Mouse (Mus musculus) limb, embryonic 14.5 days (tissue): ENCODE results near the gene Gabra6. TPM values are rescaled to one million over a fixed set of nuclear protein-coding genes. Genes with fewer than 3 reads are reported as not detected.

Experiments
- ATAC-seq: fragments of 200-750 bp; cut with Nextera tagmentation; 2 replicates; pipeline ENCODE4 v1.8.0; 2017; ENCODE audit warnings: low read depth, moderate number of reproducible peaks, moderate TSS enrichment; ENCODE audit not compliant: low FRiP score
- DNase-seq: peaks from one replicate; pipeline ENCODE4 v3.0.0-alpha.2; 2015; ENCODE audit warnings: low spot score
- H3K27ac ChIP-seq: fragments of 300-500 bp; sonication (generic); replicated peaks from 2 replicates; pipeline ENCODE4 v1.5.1; 2014; ENCODE audit warnings: low read depth, mild to moderate bottlenecking, low read length, moderate library complexity, mixed read lengths
- H3K27me3 ChIP-seq: fragments of 300-500 bp; sonication (generic); 2 replicates; pipeline ENCODE4 v1.6.1; 2014; ENCODE audit warnings: low read length, mixed read lengths; ENCODE audit not compliant: control insufficient read depth, insufficient read depth
- H3K36me3 ChIP-seq: fragments of 300-500 bp; sonication (generic); 2 replicates; pipeline ENCODE4 v1.6.1; 2014; ENCODE audit warnings: mild to moderate bottlenecking, low read length, moderate library complexity, mixed read lengths; ENCODE audit not compliant: control insufficient read depth, insufficient read depth
- H3K4me1 ChIP-seq: fragments of 300-500 bp; sonication (generic); 2 replicates; pipeline ENCODE4 v1.6.1; 2014; ENCODE audit warnings: antibody characterized with exemption, low read length, mixed read lengths; ENCODE audit not compliant: control insufficient read depth, insufficient read depth
- H3K4me2 ChIP-seq: fragments of 300-500 bp; sonication (generic); replicated peaks from 2 replicates; pipeline ENCODE4 v1.6.1; 2014; ENCODE audit warnings: low read depth, mild to moderate bottlenecking, low read length, moderate library complexity; ENCODE audit not compliant: severe bottlenecking
- H3K4me3 ChIP-seq: fragments of 300-500 bp; sonication (generic); replicated peaks from 2 replicates; pipeline ENCODE4 v1.5.1; 2014; ENCODE audit warnings: low read length
- H3K9ac ChIP-seq: fragments of 300-500 bp; sonication (generic); 2 replicates; pipeline ENCODE4 v1.6.1; 2014; ENCODE audit warnings: mild to moderate bottlenecking, low read depth, low read length, moderate library complexity; ENCODE audit not compliant: severe bottlenecking
- H3K9me3 ChIP-seq: fragments of 300-500 bp; sonication (generic); 2 replicates; pipeline ENCODE4 v1.6.1; 2016; ENCODE audit warnings: low read length; ENCODE audit not compliant: control insufficient read depth
- POLR2A ChIP-seq: fragments of 200-500 bp; IDR thresholded peaks from 2 replicates; pipeline ENCODE4 v1.8.0; 2012; ENCODE audit warnings: inconsistent platforms, mild to moderate bottlenecking, moderate library complexity, borderline replicate concordance; ENCODE audit not compliant: insufficient read depth, insufficient read length; ENCODE audit errors: extremely low read depth
- WGBS: fragments of 180-500 bp; shearing (Covaris S2); extraction: QIAGEN DNeasy Blood & Tissue Kit; methylation state at CpG from one replicate; pipeline ENCODE4 v1.1.7; 2014; 5-methylcytosine and 5-hydroxymethylcytosine counted together
- polyA plus RNA-seq, 2 experiments: library from polyadenylated mRNA; depleted of rRNA in 1 of 2; stranded (reverse) in 1 of 2; unstranded in 1 of 2; fragments of >200 nt; fragmentation: Nextera tagmentation in 1 of 2; extraction: Ambion mirVana in 1 of 2; gene quantifications; 2 replicates each; pipeline versions ENCODE4 v1.2.1 to v1.2.3; 2012 to 2014

Gene Gabra6
- not detected in 2 replicates for polyA plus RNA-seq (2012; rRNA removed)
- not detected in 2 replicates for polyA plus RNA-seq (2014; fragmentation: Nextera tagmentation; extraction: Ambion mirVana)

DNA sequence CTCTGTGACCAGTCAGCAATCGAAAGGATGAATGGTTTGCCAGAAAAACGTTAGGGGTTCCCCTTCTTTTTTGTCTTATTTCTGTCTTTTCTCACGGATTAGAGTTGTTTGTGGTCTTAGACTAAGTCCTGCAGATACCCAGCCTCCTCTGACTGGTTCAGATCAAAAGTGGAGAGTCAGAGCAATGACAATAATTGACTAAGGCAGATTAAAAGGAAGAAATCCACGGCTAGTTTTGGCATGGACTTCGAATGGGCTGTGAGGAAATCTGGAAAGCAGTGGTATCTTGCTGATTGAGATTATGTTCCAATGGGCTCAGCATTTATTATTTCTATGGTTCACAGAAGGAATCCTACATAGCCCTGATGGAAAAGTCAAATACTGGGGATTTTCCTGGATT, at the start of gene Gabra6:
Gabra6 (minus strand) TSS at position 191 of the 400 bp plus-strand sequence.
- H3K4me2 ChIP-seq = no peak within 1 kb of the TSS
- DNase-seq (no peak), ATAC-seq (no peak)
- H3K4me1 ChIP-seq = no peaks in the 10 kb centered on the region
- no peak within 1 kb of the TSS for H3K9ac ChIP-seq
- H3K36me3 ChIP-seq = no peaks in the 10 kb centered on the region
- no peaks in the 10 kb centered on the region for H3K27me3 ChIP-seq
- H3K9me3 ChIP-seq = no peaks in the 10 kb centered on the region
- WGBS = 63% methylated on average over 5 of the region's 5 CpGs
- TF ChIP-seq POLR2A = no peak
- no peak within 1 kb of the TSS for H3K27ac ChIP-seq
- no peak within 1 kb of the TSS for H3K4me3 ChIP-seq

DNA sequence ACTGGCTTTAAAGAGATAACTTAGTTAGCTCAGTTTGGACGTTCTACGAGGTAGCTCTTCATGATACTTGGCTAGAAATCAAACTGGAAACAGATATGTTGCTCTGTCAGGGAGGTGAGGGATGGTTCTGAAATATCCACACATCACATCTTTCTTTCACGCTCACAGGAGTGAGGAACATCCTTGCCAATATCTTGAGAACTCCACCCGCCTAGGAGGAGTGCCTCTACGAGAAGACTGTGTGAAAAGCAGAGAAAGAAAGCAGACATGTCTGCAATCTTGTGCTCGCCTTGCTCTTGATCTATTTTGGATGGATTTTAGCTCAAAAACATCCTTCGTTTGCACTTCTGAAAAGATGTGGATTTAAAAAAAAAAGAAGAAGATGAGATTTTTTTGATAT, 44.7 kb upstream of the Gabra6 start:
- DNase-seq (no peak), ATAC-seq (no peak)
- H3K36me3 ChIP-seq = no peaks in the 10 kb centered on the region
- no peak for TF ChIP-seq POLR2A
- no peaks in the 10 kb centered on the region for H3K4me1 ChIP-seq
- H3K9me3 ChIP-seq = no peaks in the 10 kb centered on the region
- no peak overlapping the region for H3K4me2 ChIP-seq
- no peak overlapping the region for H3K9ac ChIP-seq
- WGBS = 80% methylated on average over 7 of the region's 7 CpGs
- H3K27ac ChIP-seq = no peak overlapping the region
- H3K27me3 ChIP-seq = no peaks in the 10 kb centered on the region
- no peak overlapping the region for H3K4me3 ChIP-seq

DNA sequence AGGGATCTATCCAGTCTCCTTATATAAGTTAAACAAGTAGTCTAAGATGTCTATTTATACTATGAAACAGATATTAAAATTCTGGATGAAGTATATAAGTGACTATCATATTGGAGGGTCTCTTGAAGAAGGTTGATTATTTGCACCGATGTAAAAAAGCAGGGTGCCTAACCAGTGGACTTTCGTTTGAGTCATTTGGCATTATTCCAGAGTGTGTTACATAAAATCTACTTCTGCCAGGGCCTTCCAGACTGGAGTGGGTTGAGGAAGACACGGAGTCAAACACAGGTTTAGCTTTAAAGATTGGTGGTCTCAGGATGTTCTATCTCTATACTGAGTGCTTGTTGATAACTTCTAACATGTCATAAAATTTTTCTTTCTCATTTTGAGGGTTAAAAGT, 11.2 kb upstream of the Gabra6 start:
- ATAC-seq (no peak), DNase-seq (no peak)
- Histone ChIP-seq H3K4me2 (no peak overlapping the region), H3K4me1 (no peaks in the 10 kb centered on the region), H3K36me3 (no peaks in the 10 kb centered on the region), H3K4me3 (no peak overlapping the region), H3K9me3 (no peaks in the 10 kb centered on the region), H3K9ac (no peak overlapping the region), H3K27ac (no peak overlapping the region), H3K27me3 (no peaks in the 10 kb centered on the region)
- WGBS = 83% methylated on average over 3 of the region's 3 CpGs
- TF ChIP-seq POLR2A = no peak

DNA sequence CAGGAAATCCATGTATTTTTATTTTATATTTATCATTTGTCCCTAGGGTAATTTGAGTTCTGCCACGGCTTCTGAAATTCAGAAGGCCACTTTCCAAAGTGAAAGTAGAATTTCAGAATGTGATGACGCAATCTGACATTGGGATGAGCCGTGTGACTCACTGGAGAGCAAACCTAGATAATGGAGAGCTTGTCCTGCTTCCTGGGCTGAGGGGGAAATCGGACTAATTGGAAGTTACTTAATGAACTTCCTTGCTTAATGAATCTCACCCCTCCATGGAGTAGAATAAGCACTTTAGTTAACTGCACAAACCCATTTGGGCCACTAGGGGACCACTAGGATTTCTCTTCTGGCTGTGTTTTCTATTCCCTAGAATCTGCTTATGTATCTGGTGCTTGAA, 5.4 kb upstream of the Gabra6 start:
- H3K4me2 ChIP-seq = no peak overlapping the region
- no peak overlapping the region for H3K27ac ChIP-seq
- H3K36me3 ChIP-seq = no peaks in the 10 kb centered on the region
- H3K9me3 ChIP-seq = no peaks in the 10 kb centered on the region
- H3K9ac ChIP-seq = no peak overlapping the region
- ATAC-seq = no peak
- TF ChIP-seq POLR2A = no peak
- no peak overlapping the region for H3K4me3 ChIP-seq
- WGBS = 78% methylated on average over 4 of the region's 4 CpGs
- no peak for DNase-seq
- no peaks in the 10 kb centered on the region for H3K27me3 ChIP-seq
- no peaks in the 10 kb centered on the region for H3K4me1 ChIP-seq

DNA sequence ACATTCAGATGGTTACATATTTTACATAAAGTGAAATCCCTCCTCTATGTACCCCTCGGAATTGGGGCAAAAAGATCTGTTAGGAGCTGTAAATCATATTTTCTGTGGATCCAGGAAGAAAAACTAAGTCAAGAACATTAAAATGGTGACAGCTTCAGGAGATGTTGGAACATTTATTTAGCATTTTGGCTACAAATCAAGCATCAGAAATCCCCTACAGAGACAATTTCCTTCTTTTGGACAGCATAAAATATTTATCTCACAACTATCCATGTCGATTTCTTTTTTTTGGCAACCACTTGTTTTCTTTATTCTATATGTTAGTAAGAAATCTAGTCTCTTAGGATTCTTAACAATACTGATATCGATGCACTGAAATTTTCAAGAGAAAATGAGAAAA, 688 bp upstream of the Gabra6 start:
- Histone ChIP-seq H3K4me1 (no peaks in the 10 kb centered on the region), H3K4me3 (no peak overlapping the region), H3K9me3 (no peaks in the 10 kb centered on the region), H3K36me3 (no peaks in the 10 kb centered on the region), H3K27me3 (no peaks in the 10 kb centered on the region), H3K27ac (no peak overlapping the region), H3K9ac (no peak overlapping the region), H3K4me2 (no peak overlapping the region)
- DNase-seq = no peak
- 82% methylated on average over 3 of the region's 3 CpGs for WGBS
- no peak for TF ChIP-seq POLR2A
- ATAC-seq = no peak

DNA sequence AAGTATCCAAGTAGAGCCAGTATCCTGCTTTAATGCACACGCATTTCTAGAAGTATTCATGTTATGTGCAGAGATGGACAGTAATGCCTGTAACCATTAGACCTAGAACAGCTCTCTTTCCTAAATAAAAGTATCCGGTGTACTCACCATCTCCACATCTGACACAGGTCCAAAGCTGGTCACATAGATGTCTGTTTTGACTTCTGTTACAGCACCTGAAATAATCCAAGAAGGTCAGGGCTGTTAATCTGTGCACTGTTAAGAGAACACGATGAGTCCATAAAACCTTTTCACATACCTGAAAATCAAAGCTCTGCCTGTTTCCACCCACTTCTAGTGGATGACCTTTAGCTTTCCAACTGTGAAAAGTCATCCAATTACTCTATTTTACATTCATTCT, 1.4 kb downstream of the Gabra6 start:
- H3K9ac ChIP-seq = no peak overlapping the region
- no peaks in the 10 kb centered on the region for H3K4me1 ChIP-seq
- no peaks in the 10 kb centered on the region for H3K36me3 ChIP-seq
- no peak overlapping the region for H3K4me3 ChIP-seq
- no peaks in the 10 kb centered on the region for H3K27me3 ChIP-seq
- no peak for DNase-seq
- no peaks in the 10 kb centered on the region for H3K9me3 ChIP-seq
- no peak for TF ChIP-seq POLR2A
- H3K27ac ChIP-seq = no peak overlapping the region
- no peak overlapping the region for H3K4me2 ChIP-seq
- no peak for ATAC-seq
- WGBS = 93% methylated on average over 3 of the region's 3 CpGs
